Mouse (Mus musculus) embryo, embryonic 11 days (tissue): ENCODE data around the gene Larp1.

Source experiments
- DNase-seq: peaks from one replicate; pipeline ENCODE4 v3.0.0-alpha.2; 2015

Gene Larp1

DNA sequence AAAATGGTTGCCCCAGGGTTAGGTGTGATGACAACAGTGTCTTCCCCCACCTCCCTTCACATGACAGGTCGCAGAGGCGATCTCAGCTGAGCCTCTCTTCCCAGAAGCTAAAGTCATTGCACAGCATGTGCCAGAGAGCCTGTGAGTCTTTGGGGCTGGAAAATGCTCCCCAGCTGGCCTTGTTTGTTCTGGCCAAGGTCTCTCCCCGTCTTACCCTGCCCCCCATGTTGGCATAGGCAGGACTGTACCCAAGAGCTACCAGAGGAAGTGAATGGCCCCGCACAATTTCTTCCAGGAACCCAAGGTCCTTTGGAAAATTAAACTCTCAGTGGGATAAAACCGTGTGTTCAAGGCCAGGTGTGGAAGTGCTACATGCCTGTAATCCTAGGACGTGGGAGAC is 5.1 kb upstream of the Larp1 start:
- no peak for DNase-seq

DNA sequence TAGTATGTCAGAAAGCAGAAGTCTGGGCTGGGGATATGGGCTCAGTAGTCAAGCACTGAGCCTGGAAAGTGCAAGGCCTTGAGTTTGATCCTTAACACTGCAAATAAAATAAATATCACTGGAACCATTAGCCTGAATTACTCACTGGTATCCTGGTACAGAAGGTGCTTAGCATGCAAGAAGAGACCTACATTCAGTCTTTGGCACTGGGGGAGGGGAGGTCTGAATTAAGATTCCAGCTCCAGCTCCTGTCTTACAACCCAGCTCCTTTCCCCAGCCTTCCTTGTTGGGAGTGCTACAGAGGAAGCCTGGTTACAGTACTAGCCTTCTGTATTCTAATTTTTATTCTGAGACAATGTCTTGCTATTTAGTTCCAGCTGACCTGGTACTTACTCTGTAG is 3.8 kb upstream of the Larp1 start:
- no peak for DNase-seq

DNA sequence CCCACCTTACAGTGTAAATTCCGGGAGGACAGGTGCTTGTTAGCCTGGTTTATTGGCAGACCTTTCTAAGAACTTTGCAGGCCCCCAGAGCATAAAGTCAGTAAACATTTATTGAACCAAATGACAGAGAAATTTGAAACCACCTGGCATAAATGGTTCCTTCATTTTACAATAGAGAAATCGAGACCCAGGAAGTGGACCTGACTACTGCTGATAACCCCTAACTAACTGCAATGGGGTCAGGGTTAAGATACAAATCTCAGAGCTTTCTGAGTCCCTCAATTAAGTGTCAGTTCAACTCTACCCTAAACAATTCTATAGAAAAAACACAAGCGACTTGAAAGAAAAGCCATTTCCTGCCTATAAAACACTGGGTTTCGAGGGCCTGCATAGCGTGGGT is 851 bp upstream of the Larp1 start:
- no peak for DNase-seq

DNA sequence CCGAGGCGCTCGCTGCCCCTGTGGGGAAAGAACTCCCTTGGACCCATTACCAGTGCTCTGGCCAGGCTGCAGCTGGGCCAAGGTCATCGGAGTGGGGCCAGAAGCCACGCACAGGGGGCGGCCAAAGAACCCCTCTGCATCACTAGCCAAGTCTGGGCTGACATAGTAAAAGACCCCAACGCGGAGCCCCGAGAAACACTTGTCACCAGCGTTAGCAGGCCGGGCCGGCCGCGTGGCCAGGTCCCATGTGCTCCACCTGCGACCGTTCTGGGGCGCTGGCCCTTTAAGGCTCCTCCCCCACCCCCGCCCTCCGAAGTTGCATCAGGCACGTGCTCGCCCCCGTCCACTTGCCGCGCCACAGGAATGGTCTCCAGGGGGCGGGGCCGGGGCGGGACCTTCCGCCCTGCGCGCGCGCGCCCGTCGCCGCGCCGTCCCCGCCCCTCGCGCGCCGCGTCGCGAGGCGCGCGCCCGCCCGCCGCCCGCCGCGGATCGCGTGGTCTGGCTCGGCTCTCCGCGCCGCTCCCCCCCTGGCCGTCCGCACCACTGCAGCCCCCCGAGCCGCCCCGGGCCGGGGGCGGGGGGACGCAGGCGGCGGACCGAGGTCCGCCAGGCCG is 320 bp upstream of the Larp1 start:
- DNase-seq, result peak; percentile 96

DNA sequence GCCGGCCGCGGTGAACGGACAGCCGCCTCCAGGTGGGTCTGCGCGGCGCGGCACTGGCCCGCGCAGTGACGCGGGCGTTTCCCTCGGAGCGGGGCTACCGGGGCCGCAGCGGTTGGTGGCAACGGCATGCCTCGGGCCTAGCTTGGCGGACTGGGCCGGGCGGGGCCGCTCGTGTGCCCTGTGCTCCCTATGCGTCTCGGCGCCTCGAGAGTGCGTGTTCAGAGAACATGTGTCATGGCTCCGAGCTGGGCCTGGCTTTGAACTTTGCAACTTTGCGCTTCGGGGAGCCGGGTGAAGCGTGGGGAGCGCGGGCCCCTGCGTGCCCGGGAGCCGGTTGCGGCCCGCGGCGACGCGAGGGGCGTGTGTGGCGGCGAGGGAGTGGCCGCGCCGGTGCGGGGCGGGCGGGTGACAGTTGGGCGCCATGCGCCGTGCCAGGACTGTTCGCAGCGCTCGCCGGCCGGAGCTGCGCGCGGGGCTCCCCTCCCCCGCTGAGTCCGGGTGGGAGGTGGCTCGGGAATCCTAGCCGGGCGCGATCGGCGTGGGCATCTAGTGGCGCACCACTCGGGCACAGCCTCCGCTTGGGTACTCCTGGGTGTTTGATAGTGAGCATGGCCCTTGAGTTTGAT is 765 bp downstream of the Larp1 start:
- peak; percentile 68 for DNase-seq

DNA sequence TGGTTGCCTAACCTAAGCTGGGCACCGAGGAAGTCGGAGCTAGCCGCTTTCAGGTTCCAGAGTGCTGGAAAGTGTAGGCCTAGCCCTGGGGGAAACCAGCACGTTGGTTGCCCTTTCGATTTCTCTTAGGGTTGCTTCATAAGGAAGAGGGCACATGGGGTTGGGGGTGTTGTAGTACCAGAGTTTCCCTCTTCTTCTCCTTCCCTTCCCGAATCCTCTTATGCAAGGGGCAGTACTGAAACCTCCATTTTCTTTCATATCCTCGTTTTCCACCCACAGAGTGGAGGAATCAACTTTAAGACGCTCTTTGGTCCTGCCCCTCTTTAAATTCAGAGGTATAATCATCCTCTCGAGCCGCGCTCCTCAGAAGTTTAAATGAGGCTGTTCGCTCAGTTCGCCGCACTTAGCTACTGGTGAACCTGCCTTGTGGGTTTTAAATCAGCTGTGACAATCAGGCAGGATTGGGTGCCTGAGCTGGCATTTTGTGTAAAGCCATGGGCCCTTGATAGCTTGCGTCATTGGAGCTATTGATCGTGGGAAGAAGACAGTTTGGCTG is 1.4 kb downstream of the Larp1 start:
- peak; percentile 39 for DNase-seq

DNA sequence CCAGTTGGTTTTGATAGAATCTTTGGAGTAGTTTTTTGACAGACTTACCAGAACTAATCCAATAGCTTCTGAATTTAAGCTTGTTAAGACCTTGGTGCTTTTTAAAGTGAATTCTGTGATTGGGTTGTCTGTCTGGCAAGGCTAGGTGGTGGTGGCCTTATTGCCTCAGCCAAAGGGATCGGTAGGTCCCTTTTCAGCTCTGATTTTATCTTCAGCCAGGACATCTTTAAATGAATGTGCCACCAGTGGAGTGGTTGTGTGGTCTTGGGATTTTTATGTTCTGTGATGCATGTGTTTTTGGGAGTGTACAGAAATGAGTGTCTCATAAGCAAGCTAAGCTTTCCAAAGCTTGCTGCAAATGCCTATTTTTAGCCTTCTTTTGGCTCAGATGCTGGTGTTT is 2.1 kb downstream of the Larp1 start:
- no peak for DNase-seq

DNA sequence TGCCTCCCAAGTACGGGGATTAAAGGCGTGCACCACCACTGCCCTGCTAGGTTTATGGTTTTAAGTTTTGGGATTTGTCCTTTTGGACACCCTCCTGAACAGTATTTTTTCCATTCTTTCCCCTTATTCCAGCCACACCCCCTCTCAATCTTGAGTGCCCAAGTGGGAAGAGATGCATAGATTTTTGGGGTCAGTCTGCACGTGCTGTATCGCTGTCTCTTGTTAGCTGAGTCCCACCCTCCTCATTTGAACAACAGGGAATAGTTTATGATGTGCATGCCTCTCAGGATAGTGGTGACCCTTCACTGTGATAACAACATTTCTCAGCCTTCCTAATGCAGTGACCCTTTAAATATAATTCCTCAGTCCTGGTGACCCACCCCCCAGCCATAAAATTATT is 2.9 kb downstream of the Larp1 start:
- no peak for DNase-seq

DNA sequence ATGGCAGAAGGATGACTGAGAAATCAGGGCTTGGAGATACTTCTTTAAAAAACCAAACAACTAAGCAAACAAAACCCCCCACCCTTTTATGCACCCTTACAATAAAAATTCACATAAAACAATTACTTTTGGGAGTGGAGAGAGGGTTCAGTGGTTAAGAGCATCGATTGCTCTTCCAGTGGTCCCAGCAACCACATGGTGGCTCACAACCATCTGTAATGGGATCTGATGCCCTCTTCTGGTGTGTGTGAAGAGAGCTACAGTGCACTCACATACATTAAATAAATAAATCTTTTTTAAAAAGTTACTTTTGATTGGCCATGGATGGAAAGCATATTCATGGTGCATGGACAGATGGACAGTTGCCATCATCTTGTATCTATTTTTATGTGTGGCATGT is 3.8 kb downstream of the Larp1 start:
- no peak for DNase-seq

DNA sequence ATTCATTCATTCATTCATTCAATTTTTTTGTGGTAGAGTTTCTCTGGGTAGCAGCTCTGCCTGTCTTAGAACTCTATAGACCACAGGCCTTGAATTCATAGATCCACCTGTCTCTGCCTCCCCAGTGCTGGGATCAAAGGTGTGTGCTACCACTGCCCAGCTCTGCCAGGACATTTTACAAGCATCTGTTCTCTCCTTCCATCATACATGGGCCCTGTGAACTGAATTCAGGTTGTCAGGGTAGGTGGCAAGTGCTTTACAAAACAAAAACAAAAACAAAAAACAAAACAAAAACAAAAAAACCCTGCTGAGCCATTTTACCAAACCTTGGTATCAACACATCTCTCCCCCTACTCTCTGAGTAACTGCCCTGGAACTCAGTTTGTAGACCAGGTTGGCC is 4.2 kb downstream of the Larp1 start:
- DNase-seq, result no peak

DNA sequence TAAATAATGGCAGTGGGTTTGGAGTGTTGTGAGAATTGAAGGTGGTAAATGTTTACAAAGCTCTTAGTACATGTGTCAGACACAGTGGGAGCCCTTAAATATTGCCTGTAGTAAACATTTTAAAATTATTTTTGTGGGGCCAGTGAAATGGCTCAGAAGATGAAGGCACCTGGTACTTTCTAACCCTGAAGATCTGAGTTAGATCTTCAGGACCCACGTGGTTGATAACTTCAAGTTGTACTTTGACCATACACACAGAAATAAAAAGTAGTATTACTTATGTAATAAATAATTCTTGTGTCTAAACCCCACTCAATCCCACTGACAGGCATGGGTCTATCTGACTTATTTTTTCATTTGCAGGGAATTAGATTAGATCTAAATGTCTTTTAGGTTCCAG is 5.7 kb downstream of the Larp1 start:
- DNase-seq, result no peak

DNA sequence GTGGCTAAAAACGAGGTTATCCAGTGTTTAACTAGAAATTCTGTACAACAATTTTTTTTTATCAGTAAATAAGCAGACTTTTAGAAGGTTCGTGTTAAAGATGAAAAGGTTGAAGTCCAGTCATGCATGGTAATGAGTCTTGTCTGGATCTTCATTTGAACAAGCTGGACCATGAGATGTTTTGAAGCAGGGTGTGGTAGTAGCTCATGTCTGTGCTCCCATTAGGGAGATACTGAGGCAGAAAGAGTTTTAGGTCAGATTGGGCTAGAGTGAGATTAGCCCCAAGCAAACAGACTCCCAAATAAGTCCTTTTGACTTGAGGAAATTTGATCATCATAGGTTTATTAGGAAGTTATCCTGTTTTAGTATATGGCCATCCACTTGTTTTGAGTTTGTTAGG is 6.5 kb downstream of the Larp1 start:
- DNase-seq, result no peak

DNA sequence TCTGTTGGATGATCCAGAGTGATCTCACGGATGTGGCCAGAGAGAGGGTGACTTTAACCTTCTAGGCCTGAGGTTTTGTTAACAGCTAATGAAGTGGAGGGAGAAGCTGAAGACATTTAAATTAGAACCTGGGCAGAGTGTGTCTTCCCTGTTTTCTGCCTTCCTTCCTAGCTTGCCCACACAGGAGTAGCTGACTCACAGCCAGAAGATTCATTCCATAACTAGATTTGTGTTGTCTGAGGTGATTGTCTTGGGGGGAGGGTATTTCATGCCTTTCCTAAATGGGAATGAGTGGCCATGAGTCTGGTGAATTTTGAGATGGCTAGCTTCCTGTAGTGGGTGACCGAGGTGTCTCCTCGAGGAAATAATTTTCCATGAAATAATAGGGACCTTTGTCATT is 7.5 kb downstream of the Larp1 start:
- DNase-seq, result no peak

DNA sequence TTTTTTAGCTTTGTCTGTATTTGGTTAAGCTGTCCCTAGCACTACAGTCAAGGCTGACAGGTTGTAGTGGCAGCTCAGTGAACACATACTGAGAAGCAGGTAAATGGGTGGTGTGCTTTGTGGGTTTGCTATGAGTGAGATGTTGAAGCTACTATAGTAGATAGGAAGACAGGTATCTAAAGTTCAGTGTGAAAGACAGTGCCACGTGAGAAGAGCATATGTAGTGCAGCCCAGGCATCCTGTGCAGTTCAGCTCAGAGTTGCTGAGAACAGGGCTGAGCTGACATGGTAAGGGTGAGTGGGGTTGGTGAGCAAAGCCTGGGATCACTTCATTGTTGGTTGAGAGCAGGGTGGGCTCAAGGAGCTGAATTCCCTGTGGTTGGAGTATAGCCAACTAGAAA is 8.6 kb downstream of the Larp1 start:
- no peak for DNase-seq

DNA sequence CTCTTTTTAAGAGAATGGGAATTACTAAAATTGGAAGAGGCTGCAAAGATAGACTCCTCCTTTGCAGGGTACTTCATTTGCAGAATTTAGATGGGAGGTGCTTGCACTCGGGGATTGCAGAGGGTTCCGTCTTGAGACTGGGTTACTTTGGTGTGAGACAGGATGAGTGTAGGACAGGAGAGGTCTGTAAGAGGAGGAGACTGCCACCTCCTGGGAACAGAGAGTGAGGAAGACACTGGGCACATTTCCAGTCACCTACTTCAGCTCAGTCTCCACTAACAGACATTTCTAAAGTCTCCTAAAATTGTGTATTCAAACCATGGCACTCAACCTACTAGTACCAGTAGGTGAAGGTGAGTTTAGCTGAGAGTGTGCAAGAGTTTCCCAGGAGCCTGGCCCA is 9.4 kb downstream of the Larp1 start:
- no peak for DNase-seq

DNA sequence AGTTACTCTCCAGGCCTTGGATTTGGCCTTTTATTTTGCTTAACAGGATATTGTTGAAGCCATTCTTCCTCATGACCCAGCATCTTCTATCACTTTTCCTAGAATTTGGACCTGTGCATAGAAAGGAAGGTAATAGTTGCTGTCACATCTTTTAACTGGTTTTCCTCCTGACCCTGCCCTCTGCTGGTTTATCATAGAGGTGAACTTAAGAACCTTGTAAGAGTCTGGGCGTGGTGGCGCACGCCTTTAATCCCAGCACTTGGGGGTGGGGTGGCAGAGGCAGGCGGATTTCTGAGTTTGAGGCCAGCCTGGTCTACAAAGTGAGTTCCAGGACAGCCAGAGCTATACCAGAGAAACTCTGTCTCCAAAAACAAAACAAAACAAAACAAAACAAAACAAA is 9.8 kb downstream of the Larp1 start:
- DNase-seq, result no peak

DNA sequence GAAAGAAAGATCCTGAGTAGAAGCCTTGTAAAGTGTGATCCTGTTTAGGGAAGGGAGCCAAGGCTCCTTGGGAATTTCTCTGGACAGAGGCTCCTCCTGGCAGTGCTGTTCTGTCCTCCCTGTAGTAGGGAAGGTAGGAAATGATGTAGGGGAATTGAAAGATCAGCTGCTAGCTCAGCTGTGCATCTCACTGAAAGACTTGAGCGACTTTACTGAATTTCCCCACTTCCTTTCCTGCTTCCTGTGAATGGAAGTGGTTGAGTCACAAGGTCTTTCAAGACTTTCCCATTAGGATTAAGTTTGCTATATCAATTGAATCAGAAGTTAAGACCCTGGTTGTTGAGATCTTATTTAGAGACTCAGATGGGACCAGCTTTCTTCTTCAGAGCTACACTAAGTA is 12.2 kb downstream of the Larp1 start:
- no peak for DNase-seq

DNA sequence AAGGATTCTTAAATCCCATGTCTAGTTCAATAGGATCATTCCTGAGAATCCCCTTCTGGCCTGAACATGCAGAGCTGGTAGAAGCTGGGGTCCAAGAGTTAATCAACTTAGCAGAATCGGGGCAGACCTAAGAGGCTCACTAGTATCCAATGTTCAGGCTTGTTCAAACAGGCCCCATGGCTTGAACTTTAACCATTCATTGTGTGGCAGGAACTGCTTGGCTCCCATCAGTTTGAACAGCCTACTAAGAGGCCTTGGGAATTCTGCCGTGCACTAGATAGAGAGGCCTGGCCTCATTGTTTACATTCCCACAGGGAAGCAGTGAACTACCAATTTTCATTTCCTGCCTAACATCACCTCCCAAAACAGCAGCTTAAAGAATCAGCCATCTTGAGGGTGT is 12.8 kb downstream of the Larp1 start:
- DNase-seq, result no peak

DNA sequence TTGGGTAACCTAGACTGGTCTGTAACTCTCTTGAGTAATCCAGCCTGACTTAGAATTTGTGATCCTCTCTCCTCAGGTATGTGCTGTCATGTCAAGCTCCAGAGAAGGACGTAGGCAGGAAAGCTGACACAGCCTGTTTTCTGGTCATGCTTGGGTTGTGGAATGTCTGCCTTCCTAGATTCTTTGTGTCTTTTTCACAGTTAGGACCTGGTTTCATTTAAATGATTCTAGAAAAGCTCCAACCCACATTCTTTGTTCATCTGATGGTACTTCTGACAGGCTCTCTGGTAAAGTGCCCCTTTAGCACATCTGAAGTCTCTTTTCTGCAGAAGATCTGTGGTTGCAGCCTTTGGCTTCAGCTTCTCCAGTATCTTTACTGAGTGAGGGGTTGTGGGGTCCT is 15.4 kb downstream of the Larp1 start:
- no peak for DNase-seq

DNA sequence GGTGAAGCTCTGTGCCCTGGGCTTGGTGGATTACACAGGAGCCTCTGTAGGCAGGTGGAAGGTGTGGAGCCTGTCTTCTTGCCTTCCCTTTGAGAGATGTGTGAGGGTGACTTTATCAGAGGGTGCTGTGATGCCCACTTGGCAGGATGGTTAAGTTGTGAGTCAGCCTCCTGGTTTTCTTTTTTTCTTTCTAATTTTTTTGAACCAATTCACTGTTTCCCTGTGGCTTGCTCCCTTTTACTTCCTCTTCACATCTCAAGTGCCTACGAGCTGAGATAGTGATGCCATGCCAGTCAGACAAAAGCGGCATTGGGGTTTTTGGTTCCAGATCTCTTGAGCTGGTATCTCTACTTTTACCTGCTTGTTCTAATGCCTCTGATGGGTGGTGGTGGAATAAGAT is 15.8 kb downstream of the Larp1 start:
- DNase-seq, result no peak

DNA sequence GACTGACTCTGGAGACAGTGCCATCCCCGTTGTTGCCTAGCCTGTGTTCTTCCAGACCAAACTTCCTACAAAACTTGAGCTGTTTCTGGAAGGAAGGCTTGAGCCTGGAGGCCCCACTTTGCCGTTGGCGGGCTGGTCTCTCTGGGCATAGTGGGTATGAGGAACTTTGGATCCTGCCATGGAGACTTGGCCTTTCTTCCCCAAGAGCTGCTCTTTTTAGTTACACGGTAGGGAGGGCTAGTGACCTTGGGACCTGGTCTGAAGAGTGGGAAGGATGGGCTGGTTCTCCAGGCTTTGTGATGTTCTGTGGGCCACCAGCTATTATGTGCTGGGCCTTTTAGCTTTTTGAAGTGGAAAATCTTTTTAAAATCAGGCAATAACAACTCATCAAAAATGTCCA is 17.0 kb downstream of the Larp1 start:
- no peak for DNase-seq

DNA sequence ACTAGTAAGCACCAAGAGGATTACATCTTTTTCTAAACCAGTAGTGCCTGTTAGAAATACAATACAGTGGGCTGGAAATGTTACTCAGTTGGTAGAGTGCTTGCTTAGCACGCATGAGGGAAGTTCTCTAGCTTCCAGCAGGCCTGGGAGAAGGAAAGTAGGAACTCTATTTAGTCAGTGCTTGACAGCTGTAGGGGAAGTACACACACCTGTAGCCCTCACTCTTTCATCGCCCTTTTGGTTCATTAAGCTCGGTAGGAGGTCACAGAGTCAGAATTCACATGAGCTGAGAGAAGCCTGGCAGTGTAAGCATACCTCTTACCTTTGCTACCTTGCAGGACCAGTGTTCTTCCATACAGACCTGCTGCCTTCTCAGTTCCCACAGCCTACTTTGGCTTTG is 17.5 kb downstream of the Larp1 start:
- no peak for DNase-seq

DNA sequence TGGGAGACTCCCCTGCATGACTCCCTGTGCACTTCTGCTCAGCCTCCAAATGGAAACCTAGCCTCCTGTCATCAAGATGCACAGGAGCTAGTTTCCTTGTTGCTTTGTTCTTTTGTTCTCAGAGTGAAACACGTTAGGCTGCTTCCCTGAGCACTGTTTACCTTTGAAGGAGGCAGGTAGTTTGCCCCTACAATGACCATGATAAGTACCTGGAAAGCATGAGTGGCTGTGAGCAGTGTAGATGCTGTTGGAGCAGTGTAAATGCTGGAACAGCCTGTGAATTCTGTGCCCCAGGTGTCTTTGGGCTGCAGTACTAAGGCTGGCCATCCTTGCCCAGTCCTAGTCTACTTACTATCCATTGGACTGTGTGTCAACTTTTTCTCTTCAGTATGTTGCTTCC is 18.0 kb downstream of the Larp1 start:
- no peak for DNase-seq

DNA sequence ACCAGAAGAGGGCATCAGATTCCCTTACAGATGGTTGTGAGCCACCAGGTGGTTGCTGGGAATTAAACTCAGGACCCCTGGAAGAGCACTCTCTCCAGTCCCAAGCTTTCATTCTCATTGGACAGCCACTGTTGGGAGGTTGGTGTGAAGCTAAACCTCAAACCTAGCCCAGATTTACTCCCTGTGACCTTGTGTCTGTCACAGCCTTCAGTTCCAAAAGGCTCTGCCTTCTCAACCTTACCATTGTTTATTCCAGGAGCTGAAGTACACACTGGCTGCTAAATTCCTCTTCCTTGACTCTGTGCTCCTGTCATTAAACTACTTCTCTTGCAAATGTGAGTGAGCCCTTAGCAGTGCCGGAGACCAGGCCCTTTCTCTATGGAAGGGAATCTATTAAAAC is 20.1 kb downstream of the Larp1 start:
- DNase-seq, result no peak

DNA sequence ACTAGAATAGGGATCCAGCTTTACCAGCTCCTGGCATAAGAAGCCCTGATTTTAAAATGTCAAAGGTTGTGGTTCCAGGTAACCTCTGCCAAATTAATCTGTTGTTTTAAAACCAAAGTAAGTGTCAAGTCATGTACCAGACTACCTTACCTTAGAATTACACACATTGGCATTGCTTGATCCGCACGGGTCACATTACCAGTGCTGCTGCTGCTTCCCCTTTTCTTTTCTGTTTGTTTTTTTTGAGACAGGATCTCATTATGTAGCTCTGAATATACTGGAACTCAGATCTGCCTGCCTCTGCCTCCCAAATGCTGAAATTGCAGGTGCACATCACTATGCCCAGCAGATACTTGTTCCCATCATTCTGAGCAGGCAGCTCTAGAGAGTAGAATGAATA is 21.0 kb downstream of the Larp1 start:
- DNase-seq, result no peak
